Mouse (Mus musculus) embryonic facial prominence, embryonic 14.5 days (tissue): ENCODE data around the gene Mpp3. TPM values are rescaled to one million over a fixed set of nuclear protein-coding genes. Genes with fewer than 3 reads are reported as not detected.
"Not testable (repeated sequence)": the region's sequence is repeated elsewhere in the genome, so short reads cannot be mapped to it uniquely, and the experiment has no call there.

ENCODE experiments used
- ATAC-seq: fragments of 200-750 bp; cut with Nextera tagmentation; 2 replicates; pipeline ENCODE4 v1.8.0; 2017; ENCODE audit warnings: low read depth, moderate number of reproducible peaks, moderate TSS enrichment
- DNase-seq: peaks from one replicate; pipeline ENCODE4 v3.0.0-alpha.2; 2015; ENCODE audit warnings: low spot score
- H3K27ac ChIP-seq: fragments of 300-500 bp; sonication (generic); replicated peaks from 2 replicates; pipeline ENCODE4 v1.5.1; 2014; ENCODE audit warnings: low read depth, mild to moderate bottlenecking, low read length, moderate library complexity
- H3K27me3 ChIP-seq: fragments of 300-500 bp; sonication (generic); replicated peaks from 2 replicates; pipeline ENCODE4 v1.6.1; 2014; ENCODE audit warnings: low read length; ENCODE audit not compliant: control insufficient read depth, insufficient read depth
- H3K36me3 ChIP-seq: fragments of 300-500 bp; sonication (generic); 2 replicates; pipeline ENCODE4 v1.6.1; 2014; ENCODE audit warnings: low read length, mixed read lengths; ENCODE audit not compliant: control insufficient read depth, insufficient read depth
- H3K4me1 ChIP-seq: fragments of 300-500 bp; sonication (generic); 2 replicates; pipeline ENCODE4 v1.6.1; 2014; ENCODE audit warnings: antibody characterized with exemption, low read length; ENCODE audit not compliant: control insufficient read depth, insufficient read depth
- H3K4me2 ChIP-seq: fragments of 300-500 bp; sonication (generic); 2 replicates; pipeline ENCODE4 v1.6.1; 2014; ENCODE audit warnings: low read depth, mild to moderate bottlenecking, low read length, moderate library complexity, mixed read lengths
- H3K4me3 ChIP-seq: fragments of 300-500 bp; sonication (generic); 2 replicates; pipeline ENCODE4 v1.5.1; 2014; ENCODE audit warnings: low read depth, mild to moderate bottlenecking, low read length
- H3K9ac ChIP-seq: fragments of 300-500 bp; sonication (generic); 2 replicates; pipeline ENCODE4 v1.6.1; 2014; ENCODE audit warnings: low read depth, mild to moderate bottlenecking, low read length, moderate library complexity, mixed read lengths
- H3K9me3 ChIP-seq: fragments of 300-500 bp; sonication (generic); 2 replicates; pipeline ENCODE4 v1.6.1; 2016; ENCODE audit warnings: low read length; ENCODE audit not compliant: control insufficient read depth
- WGBS: fragments of 180-500 bp; shearing (Covaris S2); extraction: QIAGEN DNeasy Blood & Tissue Kit; methylation state at CpG from one replicate; pipeline ENCODE4 v1.1.7; 2014; 5-methylcytosine and 5-hydroxymethylcytosine counted together
- polyA plus RNA-seq: library from polyadenylated mRNA; unstranded; fragments of >200 nt; fragmentation: Nextera tagmentation; extraction: Ambion mirVana; gene quantifications from 2 replicates; pipeline ENCODE4 v1.2.1, GENCODE M21; 2014

Mpp3 gene
- polyA plus RNA-seq, 1 experiment from 2014 or later, result 6.3 TPM

DNA sequence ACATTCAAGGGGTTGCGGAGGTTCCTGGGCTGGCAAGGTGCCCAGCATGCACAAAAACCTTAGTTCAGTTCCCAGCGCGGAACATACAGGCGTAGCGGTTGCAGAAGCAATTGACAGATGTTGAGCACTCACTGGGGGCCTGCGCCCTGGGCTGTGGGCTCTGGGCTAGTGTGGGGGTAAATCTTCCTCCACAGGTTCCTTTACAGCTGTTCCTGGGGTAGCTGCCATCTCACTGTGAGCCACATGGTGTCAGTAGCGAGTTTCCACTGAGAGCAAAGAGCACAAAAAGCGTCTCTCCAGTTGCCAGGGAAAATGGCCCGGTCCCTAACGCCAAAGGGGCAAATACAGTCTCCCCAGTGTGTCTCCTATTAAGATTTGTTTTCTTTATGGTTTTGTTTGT lies 42.3 kb downstream of the Mpp3 start:
- no peak overlapping the region for H3K27ac ChIP-seq
- no peak overlapping the region for H3K4me3 ChIP-seq
- H3K9me3 ChIP-seq, result no peaks in the 10 kb centered on the region
- DNase-seq (peak; percentile 90), ATAC-seq (peak; percentile 51)
- no peak overlapping the region for H3K9ac ChIP-seq
- H3K36me3 ChIP-seq, result no peaks in the 10 kb centered on the region
- H3K4me1 ChIP-seq, result peaks cover 4% of the 10 kb centered on the region
- 4% methylated on average over 10 of the region's 10 CpGs for WGBS
- peaks cover 3% of the 10 kb centered on the region; the same call in 1 of the 2 replicates for H3K27me3 ChIP-seq
- H3K4me2 ChIP-seq, result peak overlapping the region; percentile 28; the same call in 1 of the 2 replicates

DNA sequence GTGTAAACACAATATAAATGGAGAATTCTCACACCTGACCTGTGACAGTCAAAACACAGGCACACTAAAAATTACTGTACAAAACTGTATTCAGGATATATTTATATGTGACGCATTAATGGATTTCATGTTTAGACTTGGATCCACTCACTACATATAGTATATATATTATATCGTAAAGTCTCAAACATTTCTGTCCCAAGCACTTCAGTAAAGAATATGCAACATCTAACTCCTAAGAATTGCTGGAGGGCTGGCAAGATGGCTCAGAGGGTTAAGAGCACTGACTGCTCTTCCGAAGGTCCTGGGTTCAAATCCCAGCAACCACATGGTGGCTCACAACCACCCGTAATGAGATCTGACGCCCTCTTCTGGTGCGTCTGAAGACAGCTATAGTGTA lies 42.8 kb downstream of the Mpp3 start:
- not testable (repeated sequence) for H3K4me2 ChIP-seq, H3K9ac ChIP-seq, H3K36me3 ChIP-seq, H3K4me1 ChIP-seq, ATAC-seq, H3K27ac ChIP-seq, H3K9me3 ChIP-seq, H3K27me3 ChIP-seq, DNase-seq
- WGBS, result 56% methylated on average over 6 of the region's 6 CpGs
- peak overlapping the region; percentile 56; the same call in 1 of the 2 replicates for H3K4me3 ChIP-seq

- peaks cover 3% of the 10 kb centered on the region; the same call in 1 of the 2 replicates for H3K27me3 ChIP-seq
- peak within 1 kb of the TSS; percentile 69 for H3K27ac ChIP-seq
- 1% methylated on average over 54 of the region's 71 CpGs for WGBS
- no peaks in the 10 kb centered on the region for H3K9me3 ChIP-seq
- peak within 1 kb of the TSS; percentile 69 for H3K9ac ChIP-seq
- H3K4me1 ChIP-seq, result peaks cover 4% of the 10 kb centered on the region
- H3K36me3 ChIP-seq, result 0 out of 2 replicates have a peak, but pooled peaks cover 8% of the 10 kb centered on the region
- H3K4me2 ChIP-seq, result peak within 1 kb of the TSS; percentile 92
- DNase-seq (peak; percentile 96), ATAC-seq (peak; percentile 81)
- H3K4me3 ChIP-seq, result peak within 1 kb of the TSS; percentile 56
Observed at GRCm38 (mm10) chr11:101984054-101985025, 43.9 kb downstream of the Mpp3 start, which contains the start of gene Cfap97d1. Cfap97d1 (plus strand) TSS chr11:101984279.

- 71% methylated on average over 10 of the region's 10 CpGs for WGBS
- H3K4me2 ChIP-seq, result peak overlapping the region; percentile 92
- DNase-seq, result no peak
Observed at GRCm38 (mm10) chr11:101983431-101983921, 44.8 kb downstream of the Mpp3 start.

GRCm38 (mm10) chr11:101982981-101983411 lies 45.3 kb downstream of the Mpp3 start:
- Histone ChIP-seq H3K4me3 (no peak overlapping the region), H3K4me1 (peaks cover 4% of the 10 kb centered on the region), H3K27ac (peak overlapping the region; percentile 55; the same call in 1 of the 2 replicates), H3K36me3 (0 out of 2 replicates have a peak, but pooled peaks cover 8% of the 10 kb centered on the region), H3K4me2 (peak overlapping the region; percentile 92), H3K27me3 (peaks cover 3% of the 10 kb centered on the region; the same call in 1 of the 2 replicates), H3K9ac (no peak overlapping the region), H3K9me3 (no peaks in the 10 kb centered on the region)
- DNase-seq (no peak), ATAC-seq (no peak)
- WGBS, result 60% methylated on average over 6 of the region's 6 CpGs

More at GRCm38 (mm10) chr11:101983431-101983921, 44.8 kb downstream of the Mpp3 start:
- peak overlapping the region; percentile 56 for H3K4me3 ChIP-seq
- peak overlapping the region; percentile 55; the same call in 1 of the 2 replicates for H3K27ac ChIP-seq
- peaks cover 3% of the 10 kb centered on the region; the same call in 1 of the 2 replicates for H3K27me3 ChIP-seq
- peaks cover 4% of the 10 kb centered on the region for H3K4me1 ChIP-seq
- no peaks in the 10 kb centered on the region for H3K9me3 ChIP-seq
- H3K9ac ChIP-seq, result no peak overlapping the region
- H3K36me3 ChIP-seq, result 0 out of 2 replicates have a peak, but pooled peaks cover 8% of the 10 kb centered on the region
- no peak for ATAC-seq

GRCm38 (mm10) chr11:101981850-101982249 lies 46.4 kb downstream of the Mpp3 start:
- H3K9me3 ChIP-seq, result no peaks in the 10 kb centered on the region
- no peak overlapping the region for H3K4me3 ChIP-seq
- no peak overlapping the region for H3K4me2 ChIP-seq
- no peak for ATAC-seq
- whole genome bisulfite sequencing, result 68% methylated on average over 12 of the region's 12 CpGs
- H3K4me1 ChIP-seq, result peaks cover 4% of the 10 kb centered on the region
- H3K9ac ChIP-seq, result no peak overlapping the region
- H3K27ac ChIP-seq, result no peak overlapping the region
- H3K27me3 ChIP-seq, result 0 out of 2 replicates have a peak, but pooled peaks cover 3% of the 10 kb centered on the region
- DNase-seq, result no peak
- 0 out of 2 replicates have a peak, but pooled peaks cover 8% of the 10 kb centered on the region for H3K36me3 ChIP-seq

GRCm38 (mm10) chr11:101980603-101981157 lies 47.6 kb downstream of the Mpp3 start:
- 74% methylated on average over 9 of the region's 9 CpGs for WGBS
- Histone ChIP-seq H3K4me1 (peaks cover 4% of the 10 kb centered on the region), H3K9ac (no peak overlapping the region), H3K27ac (no peak overlapping the region), H3K9me3 (no peaks in the 10 kb centered on the region), H3K27me3 (0 out of 2 replicates have a peak, but pooled peaks cover 3% of the 10 kb centered on the region), H3K4me2 (no peak overlapping the region), H3K4me3 (no peak overlapping the region), H3K36me3 (0 out of 2 replicates have a peak, but pooled peaks cover 8% of the 10 kb centered on the region)
- DNase-seq (no peak), ATAC-seq (no peak)

DNA sequence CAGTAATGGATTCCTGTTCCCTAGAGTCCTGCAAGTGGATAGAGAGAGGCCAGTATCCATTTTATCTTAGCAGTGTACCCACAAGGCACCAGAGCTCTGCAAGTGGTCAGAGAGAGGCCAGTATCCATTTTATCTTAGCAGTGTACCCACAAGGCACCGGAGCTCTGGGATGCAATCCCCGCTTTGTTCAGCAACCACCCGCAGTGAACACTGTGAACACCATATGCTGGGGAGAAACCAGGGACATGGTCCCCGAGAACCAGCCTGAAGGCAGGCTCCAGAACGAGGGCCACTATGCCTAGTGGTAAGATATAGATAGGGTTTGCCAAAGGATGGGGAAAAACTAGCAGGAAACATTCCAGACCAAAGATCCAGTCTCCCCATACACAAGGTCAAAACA lies 49.1 kb downstream of the Mpp3 start:
- Histone ChIP-seq H3K4me1 (no peaks in the 10 kb centered on the region; the same call in 1 of the 2 replicates), H3K27me3 (no peaks in the 10 kb centered on the region), H3K9ac (no peak overlapping the region), H3K27ac (no peak overlapping the region), H3K4me2 (no peak overlapping the region), H3K9me3 (no peaks in the 10 kb centered on the region), H3K4me3 (no peak overlapping the region), H3K36me3 (peaks cover 8% of the 10 kb centered on the region; the same call in 1 of the 2 replicates)
- ATAC-seq (no peak), DNase-seq (no peak)
- 82% methylated on average over 5 of the region's 5 CpGs for WGBS
